Mouse (Mus musculus): Measurements from ENCODE around the gene Prnd.

Gene Prnd

DNA sequence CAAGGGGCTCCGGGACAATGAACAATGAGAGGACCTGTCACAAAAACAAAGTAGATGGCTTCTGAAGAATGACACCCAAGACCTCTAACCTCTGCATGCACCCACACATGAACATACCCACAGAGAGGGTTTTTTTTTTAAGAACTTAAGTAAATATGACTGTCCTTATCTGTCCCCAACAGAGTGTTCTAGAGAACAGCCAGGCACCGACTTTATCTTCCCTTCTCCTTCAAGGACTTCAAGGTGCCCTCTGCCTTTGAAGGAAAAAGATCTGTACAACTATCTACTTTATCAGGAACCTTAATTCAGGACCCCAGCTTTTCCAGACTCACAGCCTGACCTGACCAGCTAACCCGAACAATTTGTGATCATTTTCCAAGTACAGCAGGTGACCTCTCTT is 10.2 kb upstream of the Prnd start:
- DNase-seq (ENCODE audit: low read depth) = no peak

DNA sequence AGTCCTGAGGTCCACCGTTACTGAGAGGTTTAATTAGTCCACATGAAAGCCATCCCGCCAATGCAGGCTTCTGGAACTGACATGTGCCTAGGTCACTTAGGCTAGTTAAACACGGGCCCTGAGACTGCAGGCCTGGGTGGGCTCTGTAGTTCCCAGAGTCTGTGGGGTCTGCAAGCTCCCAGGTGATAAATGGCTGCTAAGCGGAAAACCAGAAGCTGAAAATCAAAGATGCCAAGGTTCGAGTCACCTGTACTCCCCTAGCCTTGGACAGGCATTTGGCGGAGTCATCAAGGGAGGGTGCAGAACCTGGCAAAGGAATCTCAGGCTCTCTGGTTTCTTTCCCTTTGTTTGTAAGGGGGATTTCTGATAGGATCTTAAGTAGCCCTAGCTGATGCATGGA is 9.2 kb upstream of the Prnd start:
- DNase-seq (ENCODE audit: low read depth) = no peak

DNA sequence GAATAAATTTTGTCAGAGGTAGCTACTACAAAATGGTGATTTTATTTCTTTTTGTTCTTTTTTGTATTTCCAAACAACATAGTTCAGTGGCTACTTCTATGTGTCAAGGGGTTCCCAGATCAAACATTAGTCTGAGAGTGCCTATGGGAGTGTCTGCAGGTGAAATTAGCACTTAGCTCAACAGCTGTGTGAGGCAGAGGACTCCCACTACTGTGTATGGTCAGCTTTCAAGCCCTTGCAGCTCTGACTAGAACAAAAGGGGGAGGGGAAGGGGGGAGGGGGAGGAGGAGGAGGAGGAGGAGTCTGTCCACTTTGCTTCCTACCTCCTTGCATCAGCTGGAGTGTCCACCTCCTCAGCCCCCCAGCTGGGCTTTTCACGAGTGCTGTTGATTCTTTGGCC is 6.3 kb upstream of the Prnd start:
- DNase-seq (ENCODE audit: low read depth) = no peak

DNA sequence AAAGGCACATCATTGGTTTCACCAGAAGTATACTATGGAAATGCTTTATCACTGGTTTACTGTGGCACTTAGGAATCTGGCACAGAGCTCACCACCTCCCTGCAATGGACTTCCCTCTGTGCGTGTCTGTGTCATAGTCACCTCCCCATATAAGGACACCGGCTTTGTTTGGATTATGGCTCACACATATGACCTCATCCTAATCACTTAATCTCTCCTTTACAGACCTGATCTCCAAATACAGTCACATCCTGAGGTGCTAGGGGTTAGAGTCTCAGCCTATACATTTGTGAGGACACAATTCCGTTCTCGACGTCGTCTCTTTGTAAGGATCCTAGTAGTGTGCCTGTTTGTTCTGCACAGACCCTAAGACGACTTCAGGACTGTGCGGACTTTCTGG is 5.4 kb upstream of the Prnd start:
- no peak for DNase-seq (ENCODE audit: low read depth)

DNA sequence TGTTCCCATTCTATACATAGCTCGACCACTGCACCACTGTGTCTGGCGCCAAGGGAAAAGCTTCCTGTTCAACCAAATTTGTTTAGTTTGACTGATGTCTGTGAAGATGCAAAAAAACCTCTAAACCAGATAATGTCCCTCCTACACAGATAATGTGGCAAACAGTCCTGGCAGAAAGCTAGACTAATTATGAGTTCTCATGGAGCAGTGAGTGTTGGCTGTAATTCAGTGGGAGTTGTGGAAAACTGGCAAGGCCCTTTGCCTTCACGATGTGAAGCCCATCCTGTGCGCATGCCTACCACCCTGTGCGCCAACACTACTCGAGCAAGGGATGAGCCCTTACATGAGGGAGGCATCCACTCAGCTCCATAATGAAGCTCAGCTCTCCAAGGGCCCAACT is 4.9 kb upstream of the Prnd start:
- DNase-seq (ENCODE audit: low read depth) = no peak

DNA sequence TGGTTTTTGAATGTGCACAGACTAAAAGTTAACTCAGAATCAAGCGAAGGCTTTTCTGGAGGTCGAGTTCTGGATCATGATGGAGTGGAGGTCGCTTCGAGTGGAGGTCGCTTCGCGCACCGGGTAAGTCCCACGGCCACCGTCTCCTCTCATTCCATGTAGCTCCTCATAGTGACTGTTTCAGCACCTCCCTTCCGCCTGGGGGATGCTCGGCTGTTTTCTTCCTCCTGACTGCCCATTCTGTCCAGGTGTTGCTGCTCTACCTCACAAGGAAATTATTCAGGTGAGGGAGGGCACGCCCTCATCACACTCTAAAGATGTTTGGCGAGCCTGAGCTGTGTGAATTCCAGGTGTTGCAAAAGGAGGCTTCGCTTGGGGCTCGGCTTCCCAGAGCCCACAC is 4.3 kb upstream of the Prnd start:
- no peak for DNase-seq (ENCODE audit: low read depth)

DNA sequence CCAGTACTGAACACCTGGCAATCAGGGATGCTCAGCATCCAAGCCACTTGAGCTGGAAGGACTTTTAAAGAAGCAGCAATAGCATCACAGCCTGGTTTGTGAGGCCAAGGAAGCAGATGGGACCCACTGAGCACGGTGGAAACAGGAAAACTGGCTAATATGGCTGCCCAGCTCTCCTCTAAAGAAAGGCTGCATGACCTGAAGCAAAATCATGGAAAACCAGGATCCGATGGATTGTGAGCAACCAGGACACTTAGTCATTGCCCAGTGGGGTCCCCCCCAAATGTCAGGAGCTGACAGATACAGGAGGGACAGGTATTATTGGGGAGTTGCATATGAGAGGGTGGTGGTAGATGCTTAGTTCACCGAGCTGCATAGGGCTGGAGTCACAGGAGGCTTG is 2.5 kb upstream of the Prnd start:
- no peak for DNase-seq (ENCODE audit: low read depth)

DNA sequence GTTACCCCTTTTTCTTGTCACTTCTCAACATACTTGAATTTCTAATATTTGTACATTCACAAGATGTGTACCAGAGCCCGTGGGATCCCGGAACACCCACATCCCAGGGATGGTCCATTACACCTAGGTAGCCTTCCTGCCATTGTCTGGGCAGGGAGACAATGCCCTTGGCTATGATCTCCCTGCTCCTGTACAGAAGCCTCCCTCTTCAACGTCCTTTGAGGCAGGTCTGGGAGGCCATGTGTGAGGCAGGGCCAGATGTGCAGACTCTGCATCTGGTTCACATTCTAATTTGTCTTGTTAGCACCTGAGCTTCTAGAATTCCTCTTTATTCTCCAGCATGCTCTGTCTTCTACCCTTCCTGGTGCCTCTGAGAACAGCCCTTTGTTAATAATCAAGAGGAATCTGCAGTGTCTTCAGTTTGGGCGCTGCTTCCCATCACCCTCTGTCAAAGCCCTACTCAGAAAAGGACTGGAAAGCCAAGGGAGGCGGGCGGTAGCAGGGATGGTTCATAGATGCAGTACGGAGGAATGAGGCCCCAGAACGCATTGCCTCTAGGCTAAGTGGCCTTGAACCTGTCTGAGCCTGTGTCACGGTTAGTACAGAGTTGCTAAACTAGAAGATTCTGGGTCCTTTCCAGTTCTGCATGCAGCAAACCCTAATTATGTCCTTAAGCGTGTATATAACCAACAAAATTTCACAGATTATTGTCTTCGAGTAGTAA is 1.6 kb upstream of the Prnd start:
- DNase-seq (ENCODE audit: low read depth) = no peak

DNA sequence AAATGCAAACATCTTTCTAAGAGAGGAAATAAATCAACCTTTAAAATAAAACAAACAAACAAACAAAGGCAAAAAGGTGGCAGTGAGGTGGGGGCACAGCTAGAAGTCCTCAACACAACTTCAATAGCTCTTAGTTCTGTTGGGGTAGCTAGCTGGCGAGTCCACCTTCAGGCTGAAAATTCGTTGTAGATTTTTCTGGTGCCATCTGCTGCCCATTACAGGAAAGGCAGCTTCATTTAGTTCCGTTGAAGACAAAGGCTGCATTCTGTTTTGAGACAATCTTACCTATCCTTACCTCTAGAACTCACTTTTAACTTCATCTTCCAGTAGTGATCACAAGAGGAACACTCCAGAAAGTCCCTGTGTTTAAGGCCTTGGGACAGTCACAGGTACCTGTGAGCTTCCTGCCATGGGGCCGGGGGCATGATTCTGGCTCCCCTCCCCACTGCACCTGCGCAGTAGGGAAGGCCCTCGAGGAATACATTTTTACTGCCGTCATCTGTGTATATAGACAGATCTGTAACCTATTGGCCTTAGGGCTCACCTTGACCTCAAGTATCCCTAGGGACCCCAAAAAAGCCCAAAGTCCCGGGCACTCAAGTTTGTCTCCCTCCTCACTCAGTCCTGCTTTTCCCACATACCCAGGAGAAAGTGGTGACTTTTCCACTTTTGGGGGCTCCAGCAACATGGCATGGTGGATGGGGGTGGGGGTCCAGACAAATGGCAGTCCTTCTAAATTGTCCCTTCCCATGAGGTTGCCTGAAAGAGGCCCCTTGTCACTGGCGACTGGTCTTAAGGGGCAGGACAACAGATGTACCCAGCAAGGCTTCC is 679 bp upstream of the Prnd start:
- peak; percentile 76 for DNase-seq (ENCODE audit: low read depth)

DNA sequence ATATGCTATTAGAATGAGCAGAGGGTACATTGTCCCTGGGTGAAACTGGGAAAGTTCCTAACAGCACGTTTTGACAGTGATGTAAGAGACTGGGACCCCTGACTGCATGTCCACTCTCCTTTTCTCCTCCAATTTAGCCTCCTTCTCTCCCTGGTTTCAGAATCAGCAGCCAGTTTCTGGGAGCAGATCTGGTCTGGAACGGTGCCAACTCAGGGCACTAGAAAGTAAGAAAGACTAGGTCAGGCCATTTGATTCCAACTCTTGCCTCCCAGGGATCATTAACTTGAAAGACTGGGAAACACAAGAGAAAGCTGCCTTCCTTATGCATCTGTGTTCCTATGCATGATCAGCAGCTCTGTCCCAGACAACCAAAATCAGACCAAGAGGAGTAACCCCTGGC is 1.8 kb downstream of the Prnd start:
- no peak for DNase-seq (ENCODE audit: low read depth)

DNA sequence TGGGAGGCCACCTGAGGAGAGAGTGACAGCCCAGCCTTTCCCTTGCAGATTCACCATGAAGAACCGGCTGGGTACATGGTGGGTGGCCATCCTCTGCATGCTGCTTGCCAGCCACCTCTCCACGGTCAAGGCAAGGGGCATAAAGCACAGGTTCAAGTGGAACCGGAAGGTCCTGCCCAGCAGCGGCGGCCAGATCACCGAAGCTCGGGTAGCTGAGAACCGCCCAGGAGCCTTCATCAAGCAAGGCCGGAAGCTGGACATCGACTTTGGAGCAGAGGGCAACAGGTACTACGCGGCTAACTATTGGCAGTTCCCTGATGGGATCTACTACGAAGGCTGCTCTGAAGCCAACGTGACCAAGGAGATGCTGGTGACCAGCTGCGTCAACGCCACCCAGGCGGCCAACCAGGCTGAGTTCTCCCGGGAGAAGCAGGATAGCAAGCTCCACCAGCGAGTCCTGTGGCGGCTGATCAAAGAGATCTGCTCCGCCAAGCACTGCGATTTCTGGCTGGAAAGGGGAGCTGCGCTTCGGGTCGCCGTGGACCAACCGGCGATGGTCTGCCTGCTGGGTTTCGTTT is 2.4 kb downstream of the Prnd start:
- no peak for DNase-seq (ENCODE audit: low read depth)

DNA sequence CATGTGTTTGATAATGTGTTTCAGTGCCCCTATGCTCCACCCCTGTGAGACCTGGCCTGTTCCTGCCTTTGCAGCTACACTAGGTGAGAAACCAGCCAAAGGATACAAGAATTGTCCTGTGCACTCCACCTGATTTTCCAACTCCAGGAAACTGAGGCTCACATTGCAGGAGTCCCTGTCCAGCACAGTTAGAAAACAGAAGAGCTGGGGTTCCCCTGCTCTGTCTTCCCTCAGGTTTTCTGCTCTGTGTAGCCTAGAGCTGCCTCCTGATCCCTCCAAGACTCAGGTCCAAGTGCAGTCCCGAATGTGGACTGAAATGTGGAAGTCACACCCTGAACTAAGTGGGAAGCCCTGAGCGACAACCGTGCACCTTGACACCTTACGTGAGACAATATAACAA is 3.0 kb downstream of the Prnd start:
- DNase-seq (ENCODE audit: low read depth) = no peak

DNA sequence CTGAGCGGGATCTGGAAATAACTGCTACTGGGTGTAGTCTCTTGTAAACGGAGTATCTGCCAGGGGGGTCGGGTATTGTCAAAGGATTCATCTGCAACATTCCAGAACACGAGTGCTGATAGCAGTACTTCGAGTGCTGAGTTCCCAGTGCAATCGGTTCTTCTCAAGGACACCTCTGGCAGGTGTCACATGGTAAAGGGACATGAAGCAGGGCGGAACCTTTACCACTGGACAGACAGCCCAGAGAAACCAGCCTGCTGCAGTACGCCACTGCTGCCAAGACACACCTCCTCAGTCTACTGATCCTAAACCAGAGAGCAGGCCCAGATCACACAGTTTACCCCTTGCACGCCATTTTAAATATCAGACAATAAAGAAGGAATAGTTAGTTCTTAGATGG is 4.2 kb downstream of the Prnd start:
- DNase-seq (ENCODE audit: low read depth) = peak; percentile 14

DNA sequence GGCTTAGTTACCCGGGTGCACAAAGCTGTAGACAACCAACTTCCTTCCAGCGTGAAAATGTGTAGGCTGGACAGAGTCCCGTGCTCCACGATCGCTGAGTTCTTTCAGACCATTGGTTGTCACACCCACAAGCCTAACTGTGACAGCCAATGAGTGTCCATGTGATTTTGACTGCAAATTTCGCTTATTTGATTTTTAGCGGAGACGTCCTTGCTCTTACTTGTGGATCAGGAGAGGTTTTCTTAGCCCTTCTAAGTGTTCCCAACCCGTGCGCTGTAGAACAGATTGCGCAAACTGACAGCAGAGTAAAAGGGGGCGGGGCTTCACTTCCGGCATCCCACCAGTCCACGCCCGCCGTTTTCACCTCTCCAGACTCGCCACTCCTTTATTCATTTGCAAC is 4.6 kb downstream of the Prnd start:
- peak; percentile 58 for DNase-seq (ENCODE audit: low read depth)

DNA sequence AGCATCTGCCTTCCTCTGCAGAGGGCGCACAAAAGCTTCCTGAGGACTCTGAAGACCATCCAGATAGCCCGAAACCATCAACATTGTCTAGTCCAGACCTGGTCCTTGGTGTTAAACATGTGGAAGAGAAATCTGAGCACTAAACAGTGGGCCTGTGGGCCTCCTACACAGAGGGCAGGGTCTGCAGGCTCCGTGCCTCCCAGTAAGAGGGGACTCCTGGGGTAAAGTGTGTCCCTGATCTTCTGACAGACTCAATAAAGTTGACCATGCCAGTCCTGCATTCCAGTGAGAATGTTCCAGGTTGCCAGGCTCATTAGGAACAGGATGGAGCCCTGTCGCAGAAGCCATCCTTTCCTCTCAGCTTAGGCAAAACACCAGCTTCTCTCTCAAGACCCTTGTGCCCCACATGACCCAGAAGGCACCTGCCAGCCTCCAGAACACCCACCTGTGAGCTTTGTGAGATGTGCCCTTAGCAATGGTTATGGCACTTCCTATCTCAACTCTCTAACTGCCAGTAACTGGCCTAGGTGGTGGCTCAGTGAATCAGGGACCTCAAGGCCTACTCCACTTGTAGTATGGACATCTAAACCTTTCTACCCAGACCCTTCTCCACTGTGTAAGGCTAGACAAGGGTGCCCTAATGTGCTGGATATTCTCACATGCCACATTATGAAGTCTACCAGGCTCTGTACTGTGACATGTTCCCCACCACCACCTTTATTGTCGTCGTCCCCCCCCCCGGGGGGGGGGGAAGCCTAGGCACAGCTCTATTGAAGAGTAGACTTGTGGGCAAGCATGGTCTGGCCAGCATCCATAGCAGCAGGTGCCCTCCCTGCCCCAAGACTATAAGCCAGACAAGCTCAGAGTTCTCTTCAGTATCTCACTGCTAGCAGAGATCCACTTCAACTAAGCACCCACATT is 5.9 kb downstream of the Prnd start:
- DNase-seq (ENCODE audit: low read depth) = no peak

DNA sequence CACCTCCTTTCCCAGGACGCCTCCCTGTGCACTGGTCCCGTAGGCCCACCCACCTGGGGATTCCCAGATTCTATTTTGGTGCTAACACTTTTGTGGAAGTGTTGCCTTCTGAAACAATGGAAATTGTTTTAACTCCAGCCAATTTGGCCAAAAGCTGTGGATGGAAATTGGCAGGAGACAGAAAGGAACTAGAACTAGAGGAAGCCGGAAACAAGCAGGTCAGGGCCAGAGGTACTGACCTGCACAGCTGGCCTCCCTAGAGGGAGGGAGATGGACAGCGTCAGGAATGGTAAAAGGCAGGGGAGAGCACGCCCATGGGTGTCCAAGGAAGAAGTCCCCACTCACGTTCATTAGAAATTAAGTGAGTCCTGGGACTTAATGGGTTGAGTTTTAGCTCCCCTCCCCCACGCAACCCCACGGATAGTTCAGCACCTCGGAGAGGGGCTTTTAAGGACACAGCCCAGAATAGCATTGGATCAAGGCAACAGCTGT is 7.1 kb downstream of the Prnd start:
- DNase-seq (ENCODE audit: low read depth) = peak; percentile 24

DNA sequence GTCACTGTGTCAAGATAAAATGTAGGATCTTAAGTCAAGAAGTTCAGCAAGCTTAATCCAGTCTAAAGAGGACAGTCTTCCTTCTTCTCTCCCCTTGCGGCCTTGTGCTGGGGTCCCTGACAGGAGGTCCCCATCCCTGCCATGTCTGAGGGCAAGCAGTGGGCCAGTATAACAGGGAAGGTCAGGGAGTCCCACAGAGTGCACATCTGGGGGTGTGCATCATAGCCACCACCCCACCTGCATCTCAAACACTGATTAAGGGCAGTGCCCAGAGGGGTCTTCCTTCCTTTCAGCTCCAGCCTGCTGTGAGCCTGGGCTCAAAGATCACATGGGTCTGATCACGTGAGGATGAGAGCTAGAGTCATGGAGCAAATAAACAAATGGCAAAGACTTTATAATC is 11.0 kb downstream of the Prnd start:
- no peak for DNase-seq (ENCODE audit: low read depth)

DNA sequence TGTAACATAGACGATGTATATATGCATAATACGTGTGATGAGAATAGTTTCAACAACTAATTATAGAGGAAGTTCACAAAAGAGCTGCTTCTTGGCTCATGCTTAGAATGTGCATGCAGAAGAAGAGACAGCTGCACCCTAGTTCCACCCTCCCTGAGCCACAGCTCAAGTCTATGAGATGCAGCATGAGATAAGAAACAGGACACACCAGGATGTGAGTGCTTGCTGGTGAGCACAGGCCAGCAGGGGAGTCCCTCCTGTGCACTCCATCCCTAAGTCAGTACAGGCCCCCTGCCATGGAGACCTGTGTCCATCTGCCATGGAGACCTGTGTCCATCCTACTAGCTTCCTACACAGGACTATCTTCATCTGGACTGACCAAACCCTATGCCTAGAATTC is 19.9 kb downstream of the Prnd start:
- no peak for DNase-seq (ENCODE audit: low read depth)

DNA sequence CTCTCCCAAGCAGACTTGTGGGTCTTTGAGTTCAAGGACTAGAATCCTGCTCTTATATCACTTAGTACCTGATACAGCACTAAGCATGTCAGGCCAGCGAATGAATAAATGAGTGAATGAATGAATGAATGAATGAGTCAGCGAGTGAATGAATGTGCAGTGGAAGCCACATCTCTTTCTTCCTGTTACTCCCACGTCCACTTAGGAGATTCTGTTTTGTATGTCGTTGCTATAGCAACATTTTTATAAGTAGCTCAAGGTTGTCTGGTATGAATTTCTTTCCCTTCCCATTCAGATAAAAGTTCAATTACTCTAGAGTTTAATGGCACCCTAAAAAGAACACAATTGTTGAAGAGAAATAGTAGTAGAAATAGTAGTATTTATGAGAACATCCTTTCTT is 20.4 kb downstream of the Prnd start:
- no peak for DNase-seq (ENCODE audit: low read depth)

DNA sequence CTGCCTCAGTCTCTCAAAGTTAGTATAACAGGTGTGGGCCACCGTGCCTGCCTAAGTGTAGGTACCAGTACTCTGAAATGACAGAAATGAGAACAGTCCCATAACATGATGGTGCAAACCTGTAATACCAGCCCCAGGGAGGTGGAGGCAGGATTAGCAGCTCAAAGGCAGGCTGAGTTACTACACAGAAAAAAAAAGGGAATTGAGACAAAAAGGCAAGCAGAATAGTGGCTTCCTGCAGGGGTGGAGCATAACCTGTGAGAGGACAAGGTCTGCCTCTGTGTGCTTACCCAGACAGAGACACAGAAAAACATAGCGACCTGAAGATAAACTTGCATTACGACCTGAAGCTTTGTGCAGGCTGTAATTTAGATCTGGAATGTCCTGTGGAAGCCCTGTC is 26.0 kb downstream of the Prnd start:
- no peak for DNase-seq (ENCODE audit: low read depth)

DNA sequence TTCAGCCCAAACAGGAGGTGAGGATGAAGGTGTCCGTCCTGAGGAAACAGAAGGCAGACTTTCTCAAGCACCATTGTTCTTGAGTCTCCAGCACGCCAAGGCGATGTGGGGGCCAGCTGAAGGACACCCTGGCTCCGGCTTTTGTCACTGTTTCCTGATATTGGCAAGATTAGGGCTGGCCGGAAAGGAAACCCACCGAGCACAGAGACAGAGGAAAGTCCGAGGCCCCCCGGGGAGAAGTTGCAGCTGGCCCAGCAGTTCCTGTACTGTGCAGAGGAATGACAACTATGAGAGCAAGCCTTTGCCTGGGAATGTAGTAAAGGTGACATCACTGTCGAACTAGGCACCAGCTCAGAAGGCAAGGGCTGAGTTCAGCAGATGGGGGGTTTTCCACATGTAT is 30.2 kb downstream of the Prnd start:
- no peak for DNase-seq (ENCODE audit: low read depth)

DNA sequence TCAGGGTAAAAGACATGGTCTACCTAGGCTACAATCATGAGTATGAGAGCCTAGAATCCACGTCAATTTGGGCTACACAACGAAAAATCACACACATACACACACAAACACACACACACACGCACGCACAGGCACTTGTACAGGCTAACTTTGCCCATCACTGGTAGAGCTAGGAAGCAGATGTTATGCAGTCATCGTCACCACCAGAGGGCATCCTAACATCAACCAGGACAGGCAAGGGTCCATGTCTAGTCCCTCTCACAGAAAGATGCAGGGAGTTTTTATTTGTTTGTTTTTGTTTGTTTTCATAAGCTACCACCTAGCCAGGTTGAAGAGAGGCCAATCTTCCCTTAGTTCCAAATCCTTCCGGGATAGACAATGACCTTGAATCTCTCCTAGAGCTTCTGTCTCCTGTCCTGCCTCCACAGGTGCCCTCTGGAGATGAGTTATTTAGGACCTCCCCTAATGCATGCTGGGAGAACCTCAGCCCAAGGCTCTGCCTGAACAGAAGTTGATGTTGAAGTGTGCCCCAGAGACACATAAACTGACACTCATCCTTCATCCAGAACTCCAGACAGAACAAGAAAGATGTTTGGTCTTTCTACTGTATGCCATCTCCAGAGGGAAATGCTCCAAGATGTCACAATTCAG is 32.0 kb downstream of the Prnd start:
- peak; percentile 87 for DNase-seq (ENCODE audit: low read depth)

Measured in induced T-regulatory cell, adult 2 months (primary cell).